Mouse (Mus musculus) brain, embryonic 14.5 days (tissue): Measurements from ENCODE around the gene Btf3l4.

Source experiments
- CTCF ChIP-seq: fragments of 200-500 bp; IDR thresholded peaks from 2 replicates; pipeline ENCODE4 v1.5.1; 2012; ENCODE audit warnings: inconsistent platforms, mild to moderate bottlenecking, moderate library complexity, borderline replicate concordance; ENCODE audit not compliant: insufficient read depth, insufficient read length; ENCODE audit errors: extremely low read depth
- POLR2A ChIP-seq: fragments of 200-500 bp; IDR thresholded peaks from 2 replicates; pipeline ENCODE4 v1.6.1; 2012; ENCODE audit warnings: mild to moderate bottlenecking, inconsistent platforms, borderline replicate concordance; ENCODE audit not compliant: poor library complexity, insufficient read depth, insufficient read length, severe bottlenecking; ENCODE audit errors: extremely low read depth

DNA sequence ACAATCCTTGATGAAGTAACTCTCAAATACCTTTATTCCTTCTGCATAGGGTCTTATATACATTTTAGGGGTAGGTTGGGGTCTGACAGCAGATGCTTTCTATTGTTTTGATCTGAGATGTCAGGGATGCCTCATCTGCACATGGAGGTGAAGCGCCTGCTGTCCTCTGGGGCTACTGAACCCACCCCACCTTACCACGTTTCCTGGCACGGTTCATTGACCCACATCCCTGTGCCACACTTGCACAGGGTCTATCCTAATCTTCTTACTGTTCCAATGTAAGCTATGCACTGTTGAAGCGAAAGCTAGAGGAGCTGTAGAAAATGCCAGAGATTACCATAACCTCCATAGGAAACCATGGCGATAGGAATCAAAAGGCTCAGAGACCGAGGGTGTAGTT, 21.9 kb downstream of the Btf3l4 start:
- no peak for TF ChIP-seq CTCF
- no peak for TF ChIP-seq POLR2A
